Mouse (Mus musculus) lung, adult 2 months (tissue): ENCODE measurements around the gene Bend5.

Experiments
- CTCF ChIP-seq: fragments of 200-500 bp; IDR thresholded peaks from 2 replicates; pipeline ENCODE4 v1.5.1; 2011; ENCODE audit warnings: mild to moderate bottlenecking, low read length, control low read depth; ENCODE audit not compliant: insufficient read depth
- POLR2A ChIP-seq: fragments of 200-500 bp; IDR thresholded peaks from 2 replicates; pipeline ENCODE4 v1.6.1; 2011; ENCODE audit warnings: low read depth, mild to moderate bottlenecking, control low read depth, low read length, borderline replicate concordance; ENCODE audit errors: extremely low read depth

- TF ChIP-seq CTCF, result no peak
- no peak for TF ChIP-seq POLR2A
Measured at GRCm38 (mm10) chr4:111410731-111411130, 4.1 kb upstream of the Bend5 start.
